Mouse (Mus musculus) layer of hippocampus, postnatal 10 days (tissue): ENCODE measurements around the gene Kcnj2. TPM values are rescaled to one million over a fixed set of nuclear protein-coding genes. Genes with fewer than 3 reads are reported as not detected.

ENCODE experiments used
- DNase-seq, 2 experiments: peaks; one replicate each; pipeline ENCODE4 v3.0.0; 2021; ENCODE audit warnings: low spot score in 2 of 2
- long read RNA-seq: library from polyadenylated mRNA; stranded (forward); transcript quantifications from one replicate; pipeline ENCODE4 v2.0.0, GENCODE M21; 2023
- total RNA-seq, 2 experiments: library from RNA; stranded (reverse); gene quantifications; 2 replicates each; pipeline ENCODE4 v1.2.3; 2021

Kcnj2 gene
- 1 to 10 TPM; 5.4 to 5.9 TPM for total RNA-seq
- long read RNA-seq, result 0 reads

- DNase-seq, result peak; percentile 89 to 92
Measured at GRCm38 (mm10) chr11:111065635-111066298, at the start of gene Kcnj2. TSS of gene Kcnj2 (plus strand) at chr11:111066164.

GRCm38 (mm10) chr11:111016206-111016605, 49.8 kb upstream of the Kcnj2 start:
- DNase-seq, result no peak

- DNase-seq, result no peak
Measured at GRCm38 (mm10) chr11:111020211-111020610, 45.8 kb upstream of the Kcnj2 start.

GRCm38 (mm10) chr11:111022681-111023281, 43.2 kb upstream of the Kcnj2 start:
- DNase-seq, result no peak

GRCm38 (mm10) chr11:111042175-111042574, 23.8 kb upstream of the Kcnj2 start:
- DNase-seq, result peak; percentile 54 to 55

- DNase-seq, result no peak
Measured at GRCm38 (mm10) chr11:111043298-111043697, 22.7 kb upstream of the Kcnj2 start.

GRCm38 (mm10) chr11:111054252-111054651, 11.7 kb upstream of the Kcnj2 start:
- no peak for DNase-seq

- no peak for DNase-seq
Measured at GRCm38 (mm10) chr11:111054854-111055822, 10.8 kb upstream of the Kcnj2 start.

GRCm38 (mm10) chr11:111056030-111056429, 9.9 kb upstream of the Kcnj2 start:
- peak in 1 of 2 experiments; percentile 27 for DNase-seq

- DNase-seq, result no peak
Measured at GRCm38 (mm10) chr11:111057435-111057834, 8.5 kb upstream of the Kcnj2 start.

GRCm38 (mm10) chr11:111059440-111059839, 6.5 kb upstream of the Kcnj2 start:
- no peak for DNase-seq

GRCm38 (mm10) chr11:111060216-111060615, 5.7 kb upstream of the Kcnj2 start:
- no peak for DNase-seq

GRCm38 (mm10) chr11:111064751-111065527, 1.0 kb upstream of the Kcnj2 start:
- peak; percentile 49 to 67 for DNase-seq

GRCm38 (mm10) chr11:111066299-111066691, 331 bp downstream of the Kcnj2 start:
- DNase-seq, result no peak

- DNase-seq, result no peak
Measured at GRCm38 (mm10) chr11:111067787-111068186, 1.8 kb downstream of the Kcnj2 start.

GRCm38 (mm10) chr11:111070460-111070859, 4.5 kb downstream of the Kcnj2 start:
- DNase-seq, result no peak

GRCm38 (mm10) chr11:111074131-111074530, 8.2 kb downstream of the Kcnj2 start:
- no peak for DNase-seq

- DNase-seq, result no peak
Measured at GRCm38 (mm10) chr11:111078107-111078506, 12.1 kb downstream of the Kcnj2 start.

GRCm38 (mm10) chr11:111083009-111083408, 17.0 kb downstream of the Kcnj2 start:
- no peak for DNase-seq

- DNase-seq, result no peak
Measured at GRCm38 (mm10) chr11:111086933-111087332, 21.0 kb downstream of the Kcnj2 start.

- no peak for DNase-seq
Measured at GRCm38 (mm10) chr11:111088226-111088625, 22.3 kb downstream of the Kcnj2 start.
